Mouse (Mus musculus) heart, adult 2 months (tissue): ENCODE results near the gene Kpna4.

ENCODE experiments used
- CTCF ChIP-seq: fragments of 200-600 bp; IDR thresholded peaks from 2 replicates; pipeline ENCODE4 v1.8.1; 2022; ENCODE audit warnings: antibody characterized with exemption, mild to moderate bottlenecking, moderate library complexity
- EP300 ChIP-seq: fragments of 200-500 bp; IDR thresholded peaks from 2 replicates; pipeline ENCODE4 v1.6.1; 2011; ENCODE audit warnings: low read depth, low read length, control low read depth; ENCODE audit not compliant: insufficient read depth

GRCm38 (mm10) chr3:69125461-69125860 is 1.5 kb downstream of the Kpna4 start:
- no peak for TF ChIP-seq CTCF
- no peak for TF ChIP-seq EP300
